Mouse (Mus musculus) megakaryocyte, embryonic 14.5 days (primary cell): ENCODE measurements around the gene Lgals9.

ENCODE experiments used
- FLI1 ChIP-seq: IDR thresholded peaks from 2 replicates; pipeline ENCODE4 v1.6.1; 2012; ENCODE audit warnings: low read length, inconsistent platforms, mixed read lengths
- GATA1 ChIP-seq: IDR thresholded peaks from 3 replicates; pipeline ENCODE4 v1.6.1; 2012; ENCODE audit warnings: mixed read lengths, low read length, inconsistent platforms, borderline replicate concordance

DNA sequence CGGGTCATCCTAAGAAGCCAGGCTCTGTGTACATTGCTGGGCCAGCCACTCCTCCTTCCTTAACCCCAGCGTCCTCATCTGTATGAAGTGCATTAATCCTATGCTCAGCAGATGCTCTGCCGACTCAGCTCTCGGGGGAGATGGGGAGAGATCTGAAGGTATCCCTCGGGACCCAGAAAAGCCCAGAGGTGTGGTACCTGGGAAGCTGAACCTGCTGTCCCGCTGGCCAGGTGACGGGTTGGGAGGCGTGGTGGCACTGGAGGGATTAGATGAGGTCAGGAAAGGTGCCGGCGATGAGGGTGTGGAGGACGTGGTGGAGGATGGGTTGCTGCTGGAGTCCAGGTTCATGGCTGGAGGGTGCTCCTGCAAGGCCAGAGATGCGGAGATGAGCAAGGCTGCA is 48.3 kb upstream of the Lgals9 start:
- TF ChIP-seq FLI1 (no peak), GATA1 (no peak)
